Mouse (Mus musculus) frontal cortex, adult 2 months (tissue): ENCODE data around the gene Sgtb. TPM values are rescaled to one million over a fixed set of nuclear protein-coding genes. Genes with fewer than 3 reads are reported as not detected.

Experiments
- DNase-seq, 2 experiments: peaks; one replicate each; pipeline ENCODE4 v3.0.0; 2022; ENCODE audit warnings: low spot score in 1 of 2; ENCODE audit errors: extremely low spot score in 1 of 2
- polyA plus RNA-seq: library from polyadenylated mRNA; depleted of rRNA; stranded (reverse); fragments of >200 nt; gene quantifications from 2 replicates; pipeline ENCODE4 v1.2.3, GENCODE M21; 2012; rRNA removed

Gene Sgtb
- 67.1 and 69.9 TPM in 2 replicates for polyA plus RNA-seq

- DNase-seq: peak; percentile 53 to 82
Observed at GRCm38 (mm10) chr13:104109288-104109815, at the start of gene Sgtb, which contains the start of gene Nln. Sgtb (plus strand) TSS chr13:104109741. Nln (minus strand) TSS chr13:104109614.

GRCm38 (mm10) chr13:104060231-104060630, 49.3 kb upstream of the Sgtb start:
- no peak for DNase-seq

- DNase-seq: no peak
Observed at GRCm38 (mm10) chr13:104061975-104062750, 47.4 kb upstream of the Sgtb start.

- no peak for DNase-seq
Observed at GRCm38 (mm10) chr13:104063061-104063460, 46.5 kb upstream of the Sgtb start.

GRCm38 (mm10) chr13:104065649-104066347, 43.7 kb upstream of the Sgtb start:
- DNase-seq: no peak

- DNase-seq: no peak
Observed at GRCm38 (mm10) chr13:104069216-104069615, 40.3 kb upstream of the Sgtb start.

GRCm38 (mm10) chr13:104070703-104071102, 38.8 kb upstream of the Sgtb start:
- DNase-seq: no peak

- DNase-seq: peak; percentile 44 to 49
Observed at GRCm38 (mm10) chr13:104072351-104072750, 37.2 kb upstream of the Sgtb start.

GRCm38 (mm10) chr13:104074230-104074629, 35.3 kb upstream of the Sgtb start:
- DNase-seq: no peak

- DNase-seq: no peak
Observed at GRCm38 (mm10) chr13:104074731-104075130, 34.8 kb upstream of the Sgtb start.

GRCm38 (mm10) chr13:104076993-104077392, 32.5 kb upstream of the Sgtb start:
- DNase-seq: no peak

GRCm38 (mm10) chr13:104082504-104082903, 27.0 kb upstream of the Sgtb start:
- DNase-seq: no peak

- no peak for DNase-seq
Observed at GRCm38 (mm10) chr13:104084600-104084999, 24.9 kb upstream of the Sgtb start.

GRCm38 (mm10) chr13:104089387-104089786, 20.2 kb upstream of the Sgtb start:
- peak in 1 of 2 experiments; percentile 36 for DNase-seq

GRCm38 (mm10) chr13:104091734-104092133, 17.8 kb upstream of the Sgtb start:
- DNase-seq: no peak

GRCm38 (mm10) chr13:104094531-104095385, 14.8 kb upstream of the Sgtb start:
- no peak for DNase-seq

- no peak for DNase-seq
Observed at GRCm38 (mm10) chr13:104095955-104096354, 13.6 kb upstream of the Sgtb start.

GRCm38 (mm10) chr13:104097190-104097589, 12.4 kb upstream of the Sgtb start:
- no peak for DNase-seq

- DNase-seq: no peak
Observed at GRCm38 (mm10) chr13:104100416-104100815, 9.1 kb upstream of the Sgtb start.

- no peak for DNase-seq
Observed at GRCm38 (mm10) chr13:104101606-104102235, 7.8 kb upstream of the Sgtb start.
